Mouse (Mus musculus) G1E (cell line): ENCODE data around the gene Hhipl1. TPM values are rescaled to one million over a fixed set of nuclear protein-coding genes. Genes with fewer than 3 reads are reported as not detected.

ENCODE experiments used
- ATAC-seq: 2 replicates; pipeline ENCODE4 v1.8.0; 2016; ENCODE audit warnings: mild to moderate bottlenecking; ENCODE audit not compliant: insufficient number of reproducible peaks, poor library complexity, low FRiP score, severe bottlenecking; ENCODE audit errors: extremely low read depth
- DNase-seq: peaks from one replicate; pipeline ENCODE4 v3.0.0; 2012; ENCODE audit warnings: low spot score
- H3K27me3 ChIP-seq: 2 replicates; pipeline ENCODE4 v1.6.1; 2012; ENCODE audit warnings: mild to moderate bottlenecking, low read length, inconsistent platforms; ENCODE audit not compliant: insufficient read depth
- H3K36me3 ChIP-seq: replicated peaks from 2 replicates; pipeline ENCODE3; 2012; ENCODE audit warnings: mild to moderate bottlenecking, inconsistent platforms
- H3K4me1 ChIP-seq: 2 replicates; pipeline ENCODE4 v1.6.1; 2012; ENCODE audit warnings: low read depth, low read length, inconsistent platforms, mixed read lengths; ENCODE audit not compliant: insufficient read depth
- H3K4me3 ChIP-seq: 2 replicates; pipeline ENCODE4 v1.5.1; 2012; ENCODE audit warnings: low read depth, mild to moderate bottlenecking, inconsistent platforms, low read length, moderate library complexity, mixed read lengths
- H3K9me3 ChIP-seq: replicated peaks from 2 replicates; pipeline ENCODE4 v1.6.1; 2012; ENCODE audit warnings: inconsistent platforms
- CTCF ChIP-seq: IDR thresholded peaks from 2 replicates; pipeline ENCODE4 v1.5.1; 2012; ENCODE audit warnings: low read depth, low read length, inconsistent platforms, mixed read lengths
- GATA1 ChIP-seq: IDR thresholded peaks from 2 replicates; pipeline ENCODE4 v1.6.1; 2012; ENCODE audit warnings: borderline replicate concordance, low read length, inconsistent platforms, mixed read lengths
- GATA2 ChIP-seq: IDR thresholded peaks from 2 replicates; pipeline ENCODE4 v1.6.1; 2012; ENCODE audit warnings: low read depth, low read length, inconsistent platforms, borderline replicate concordance
- POLR2AphosphoS5 ChIP-seq: IDR thresholded peaks from 2 replicates; pipeline ENCODE4 v1.6.1; 2012; ENCODE audit warnings: low read depth, low read length, inconsistent platforms; ENCODE audit not compliant: insufficient replicate concordance
- TAL1 ChIP-seq: conservative IDR thresholded peaks from 2 replicates; pipeline ENCODE4 v1.6.1; 2012; ENCODE audit warnings: low read depth, low read length, inconsistent platforms, mixed read lengths
- polyA plus RNA-seq: library from polyadenylated mRNA; stranded (reverse); fragments of >175 nt; gene quantifications from 2 replicates; pipeline ENCODE4 v1.2.3, GENCODE M21; 2012
- total RNA-seq, 2 experiments: library from RNA; stranded (forward) in 1 of 2; stranded (reverse) in 1 of 2; fragments of 200-1000 nt in 1 of 2; fragments of >200 nt in 1 of 2; fragmentation: Nextera tagmentation in 1 of 2; gene quantifications; 2 replicates each; pipeline ENCODE4 v1.2.3; 2014 to 2017

Hhipl1 gene
- total and polyA plus RNA-seq, 3 experiments = 0.05 TPM; not detected in 2

DNA sequence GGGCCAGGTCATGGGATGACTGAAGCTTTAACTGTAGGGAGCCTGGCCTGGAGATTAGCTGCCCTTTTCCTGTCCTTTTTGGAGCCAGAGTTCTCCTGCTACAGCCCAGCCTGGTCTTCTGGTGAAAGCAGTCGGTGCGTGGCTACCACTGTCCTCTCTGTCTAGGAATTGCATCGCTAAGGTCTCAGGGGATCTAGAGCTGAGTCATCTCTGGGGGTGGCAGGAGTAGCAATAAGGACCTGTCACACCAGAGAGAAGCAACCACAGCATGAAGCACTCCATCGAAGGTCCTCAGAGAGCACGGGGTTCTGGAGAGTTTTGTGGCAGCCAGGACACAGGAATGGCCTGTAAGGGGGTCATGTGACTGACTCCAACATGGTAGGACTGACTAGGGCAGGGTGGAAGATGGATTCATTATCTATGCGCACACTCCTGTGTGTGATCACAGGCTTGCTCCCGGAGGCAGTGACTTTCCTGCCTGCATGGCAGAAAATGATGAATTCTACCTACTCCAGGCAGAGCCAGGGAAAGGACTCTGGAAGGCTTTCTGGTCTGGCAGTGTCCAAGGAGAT, 4.5 kb downstream of the Hhipl1 start:
- Histone ChIP-seq H3K4me1 (no peaks in the 10 kb centered on the region), H3K9me3 (peaks cover 90% of the 10 kb centered on the region), H3K4me3 (no peak overlapping the region), H3K27me3 (peaks cover 5% of the 10 kb centered on the region; the same call in 1 of the 2 replicates), H3K36me3 (no peaks in the 10 kb centered on the region)
- TF ChIP-seq POLR2AphosphoS5 (no peak), TAL1 (no peak), CTCF (no peak), GATA2 (no peak), GATA1 (no peak)
- no peak for ATAC-seq
- DNase-seq = no peak

DNA sequence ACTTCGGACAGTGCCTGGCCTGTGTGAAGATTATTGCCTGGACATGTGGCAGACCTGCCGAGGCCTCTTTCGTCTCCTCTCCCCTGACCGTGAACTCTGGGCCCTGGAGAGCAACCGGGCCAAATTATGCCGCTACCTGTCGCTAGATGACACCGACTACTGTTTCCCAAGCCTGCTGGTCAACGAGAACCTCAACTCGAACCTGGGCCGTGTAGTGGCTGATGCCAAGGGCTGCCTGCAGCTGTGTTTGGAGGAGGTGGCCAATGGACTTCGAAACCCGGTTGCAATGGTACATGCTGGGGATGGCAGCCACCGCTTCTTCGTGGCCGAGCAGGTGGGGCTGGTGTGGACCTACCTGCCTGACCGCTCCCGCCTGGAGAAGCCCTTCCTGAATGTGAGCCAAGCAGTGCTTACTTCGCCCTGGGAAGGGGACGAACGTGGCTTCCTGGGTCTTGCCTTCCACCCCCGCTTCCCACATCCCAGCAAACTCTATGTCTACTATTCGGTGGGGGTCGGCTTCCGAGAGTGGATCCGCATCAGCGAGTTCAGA, 5.7 kb downstream of the Hhipl1 start:
- H3K4me3 ChIP-seq = peak overlapping the region; percentile 18; the same call in 1 of the 2 replicates
- H3K36me3 ChIP-seq = no peaks in the 10 kb centered on the region
- ATAC-seq = no peak
- DNase-seq = no peak
- no peaks in the 10 kb centered on the region for H3K4me1 ChIP-seq
- no peak for TF ChIP-seq POLR2AphosphoS5
- no peak for TF ChIP-seq TAL1
- TF ChIP-seq CTCF = no peak
- no peak for TF ChIP-seq GATA2
- no peak for TF ChIP-seq GATA1
- peaks cover 5% of the 10 kb centered on the region; the same call in 1 of the 2 replicates for H3K27me3 ChIP-seq
- H3K9me3 ChIP-seq = peaks cover 90% of the 10 kb centered on the region

DNA sequence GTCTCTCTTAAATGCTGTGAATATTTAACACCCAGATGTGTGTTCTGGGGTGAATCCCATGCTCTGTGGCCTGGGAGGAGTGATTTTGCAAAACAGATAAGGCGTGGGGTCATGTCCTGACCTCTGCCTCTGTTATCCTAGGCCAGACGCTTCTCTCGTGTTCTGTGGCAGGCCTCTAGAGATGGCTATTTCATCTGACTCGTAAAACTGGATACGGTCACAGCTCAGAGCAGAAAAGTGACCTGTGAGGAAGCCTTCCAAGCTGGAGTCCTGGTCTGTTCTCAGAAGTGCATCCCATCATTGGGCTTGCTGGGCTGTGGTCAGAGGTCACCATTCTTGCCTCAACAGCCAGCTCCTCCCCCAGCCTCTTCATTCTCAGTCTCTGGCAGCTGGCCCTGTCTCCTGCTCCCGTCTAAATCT, 6.4 kb downstream of the Hhipl1 start:
- DNase-seq (no peak), ATAC-seq (no peak)
- no peak overlapping the region; the same call in 1 of the 2 replicates for H3K4me3 ChIP-seq
- peaks cover 91% of the 10 kb centered on the region for H3K9me3 ChIP-seq
- no peaks in the 10 kb centered on the region for H3K36me3 ChIP-seq
- H3K27me3 ChIP-seq = peaks cover 5% of the 10 kb centered on the region; the same call in 1 of the 2 replicates
- TF ChIP-seq POLR2AphosphoS5 = no peak
- no peak for TF ChIP-seq CTCF
- no peak for TF ChIP-seq GATA1
- TF ChIP-seq GATA2 = no peak
- TF ChIP-seq TAL1 = no peak
- H3K4me1 ChIP-seq = no peaks in the 10 kb centered on the region

DNA sequence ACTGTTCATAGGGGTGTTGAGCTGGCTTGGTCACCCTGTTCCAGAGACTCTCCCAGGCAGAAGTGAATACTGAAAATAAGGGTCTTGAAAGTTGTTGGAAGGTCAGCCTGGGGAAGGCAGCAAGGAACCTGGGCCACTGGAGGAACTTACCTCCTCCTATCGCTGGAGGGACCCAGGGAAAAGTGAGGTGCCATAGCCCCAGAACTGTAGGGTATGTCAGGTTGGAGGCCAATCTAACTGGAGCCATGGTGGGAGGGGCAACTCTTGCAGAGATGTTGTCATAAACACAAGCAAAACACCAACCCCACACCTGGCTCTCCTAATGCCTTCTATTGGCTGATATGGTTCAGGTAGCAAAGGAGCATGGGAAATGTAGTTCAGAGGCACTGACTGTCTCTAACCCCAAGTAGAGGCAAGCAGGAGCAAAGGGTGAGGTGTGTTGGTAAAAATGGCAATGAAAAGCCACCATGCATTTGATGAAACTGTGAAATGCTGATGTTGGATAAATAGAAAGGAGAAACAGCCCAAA, 7.2 kb downstream of the Hhipl1 start:
- no peak overlapping the region for H3K4me3 ChIP-seq
- no peaks in the 10 kb centered on the region for H3K4me1 ChIP-seq
- ATAC-seq = no peak
- TF ChIP-seq GATA1 = no peak
- no peak for TF ChIP-seq TAL1
- no peak for TF ChIP-seq CTCF
- TF ChIP-seq POLR2AphosphoS5 = no peak
- TF ChIP-seq GATA2 = no peak
- peaks cover 91% of the 10 kb centered on the region for H3K9me3 ChIP-seq
- peaks cover 5% of the 10 kb centered on the region; the same call in 1 of the 2 replicates for H3K27me3 ChIP-seq
- no peaks in the 10 kb centered on the region for H3K36me3 ChIP-seq
- no peak for DNase-seq

DNA sequence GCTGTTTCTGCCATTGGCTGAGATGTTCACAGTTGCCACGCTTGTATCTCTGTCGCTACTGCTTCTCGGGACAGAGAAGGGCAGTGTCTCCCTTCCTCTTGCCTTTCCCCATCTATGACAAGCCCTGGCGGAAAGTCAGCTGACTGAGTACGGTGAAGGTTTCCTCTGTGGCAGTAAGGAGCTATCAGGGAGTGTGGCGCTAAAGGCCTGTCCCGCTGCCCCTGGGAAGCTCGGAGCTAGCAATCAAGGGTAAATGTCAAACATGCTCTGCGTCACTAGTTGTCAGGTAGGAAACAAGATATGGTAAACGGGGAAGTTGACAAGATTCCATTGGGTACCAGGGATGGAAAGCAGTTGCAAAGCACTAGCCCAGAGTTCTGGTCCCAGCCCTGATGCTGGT, 9.7 kb downstream of the Hhipl1 start:
- peaks cover 91% of the 10 kb centered on the region for H3K9me3 ChIP-seq
- no peak overlapping the region for H3K4me3 ChIP-seq
- H3K36me3 ChIP-seq = no peaks in the 10 kb centered on the region
- TF ChIP-seq TAL1 = no peak
- TF ChIP-seq GATA2 = no peak
- TF ChIP-seq CTCF = no peak
- TF ChIP-seq GATA1 = no peak
- TF ChIP-seq POLR2AphosphoS5 = no peak
- ATAC-seq (no peak), DNase-seq (no peak)
- no peaks in the 10 kb centered on the region for H3K4me1 ChIP-seq
- H3K27me3 ChIP-seq = peaks cover 5% of the 10 kb centered on the region; the same call in 1 of the 2 replicates

DNA sequence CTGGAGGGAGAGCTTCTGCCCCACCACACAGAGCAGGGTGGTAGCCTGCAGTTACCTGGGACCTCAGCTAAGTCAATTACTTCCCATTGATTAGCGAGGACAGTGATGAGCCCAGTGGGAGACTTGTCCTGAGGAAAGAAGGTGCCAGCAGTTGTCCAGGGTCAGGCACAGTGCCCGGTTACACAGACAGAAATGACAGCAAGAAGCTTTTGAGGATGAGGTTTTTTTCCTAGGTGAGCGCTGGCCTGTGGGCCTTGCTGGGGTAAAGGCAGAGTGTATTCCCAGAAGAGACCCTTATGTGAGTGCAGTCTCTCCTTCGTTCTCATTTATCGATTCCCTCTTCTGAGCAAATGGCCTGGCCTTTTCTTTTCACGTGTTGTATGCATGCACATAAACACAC, 10.6 kb downstream of the Hhipl1 start:
- Histone ChIP-seq H3K27me3 (peaks cover 4% of the 10 kb centered on the region; the same call in 1 of the 2 replicates), H3K36me3 (no peaks in the 10 kb centered on the region), H3K4me3 (no peak overlapping the region), H3K4me1 (no peaks in the 10 kb centered on the region), H3K9me3 (peaks cover 91% of the 10 kb centered on the region)
- ATAC-seq = no peak
- TF ChIP-seq TAL1 = no peak
- no peak for TF ChIP-seq GATA2
- no peak for TF ChIP-seq GATA1
- no peak for TF ChIP-seq POLR2AphosphoS5
- no peak for TF ChIP-seq CTCF
- no peak for DNase-seq
